Comparison of ENCODE assay signal across 11 mouse cellular contexts in genomic region chr1:81076259-81076658, GRCm38 (mm10). TPM values are rescaled to one million over a fixed set of nuclear protein-coding genes. Genes with fewer than 3 reads are reported as not detected.
DNase-seq lines count a peak whose midpoint lies in the region; ATAC-seq and TF ChIP-seq lines count a peak whose summit lies in the region.
"Had no signal": no experiment of that assay in that cellular context is flagged by ENCODE, and none has a peak within 500 bp of the region (broad histone marks: within the 10 kb centered on the region; RNA-seq: fewer than 3 reads in every experiment).

No protein-coding gene starts in this region.

- no peaks in the 10 kb centered on the region for H3K36me3 ChIP-seq in embryonic facial prominence, embryonic 15.5 days
- H3K36me3 ChIP-seq in midbrain, embryonic 16.5 days (ENCODE audit: control insufficient read depth, insufficient read depth, low read length) = no peaks in the 10 kb centered on the region
- H3K36me3 ChIP-seq in liver, embryonic 12.5 days = no peaks in the 10 kb centered on the region
- H3K36me3 ChIP-seq: G1E; heart, embryonic 15.5 days had no signal

- 60% methylated on average over 9 of the region's 9 CpGs for WGBS in embryonic facial prominence, embryonic 15.5 days
- WGBS in midbrain, embryonic 16.5 days = 20% methylated on average over 9 of the region's 9 CpGs
- WGBS in liver, embryonic 12.5 days (ENCODE audit: insufficient replicate concordance) = 67% methylated on average over 9 of the region's 9 CpGs

- no peak for TF ChIP-seq CTCF in layer of hippocampus, adult 2 months (conservative IDR thresholded peaks at IDR 0.05)
- no peak for TF ChIP-seq CTCF in gastrocnemius, adult 2 months (IDR thresholded peaks at IDR 0.05)

- H3K9ac ChIP-seq in embryonic facial prominence, embryonic 15.5 days = no peak overlapping the region
- H3K9ac ChIP-seq in midbrain, embryonic 16.5 days (ENCODE audit: low read depth, low read length) = peak overlapping the region; percentile 55
- no peak overlapping the region for H3K9ac ChIP-seq in liver, embryonic 12.5 days
- H3K9ac ChIP-seq: heart, embryonic 15.5 days had no signal

- no peak overlapping the region for H3K4me3 ChIP-seq in embryonic facial prominence, embryonic 15.5 days (replicated peaks)
- H3K4me3 ChIP-seq in layer of hippocampus, adult 2 months = peak overlapping the region; percentile 64
- H3K4me3 ChIP-seq in midbrain, embryonic 16.5 days (ENCODE audit: low read depth, low read length) = peak overlapping the region; percentile 52
- H3K4me3 ChIP-seq in gastrocnemius, adult 2 months = no peak overlapping the region
- H3K4me3 ChIP-seq in liver, embryonic 12.5 days = no peak overlapping the region
- H3K4me3 ChIP-seq: heart, embryonic 15.5 days had no signal

- DNase-seq in cerebellum, adult 11 months = peak; percentile 59
- DNase-seq in layer of hippocampus, adult 2 months (ENCODE audit: low spot score in 2 of 2) = peak; percentile 25 to 42
- DNase-seq in gastrocnemius, adult 2 months = no peak
- DNase-seq in natural killer cell, adult 2 months (ENCODE audit: low spot score in 2 of 2) = no peak

- intact Hi-C loops in gastrocnemius, adult 2 months (cut with DNase I) = no loop called here

- H3K9me3 ChIP-seq in embryonic facial prominence, embryonic 15.5 days (replicated peaks) = no peaks in the 10 kb centered on the region
- H3K9me3 ChIP-seq in midbrain, embryonic 16.5 days (replicated peaks; ENCODE audit: control insufficient read depth, low read length, poor library complexity, severe bottlenecking) = no peaks in the 10 kb centered on the region
- no peaks in the 10 kb centered on the region for H3K9me3 ChIP-seq in liver, embryonic 12.5 days (replicated peaks)
- H3K9me3 ChIP-seq: heart, embryonic 15.5 days had no signal

- H3K27me3 ChIP-seq in embryonic facial prominence, embryonic 15.5 days = no peaks in the 10 kb centered on the region
- H3K27me3 ChIP-seq in midbrain, embryonic 16.5 days (ENCODE audit: control insufficient read depth, insufficient read depth, low read depth, low read length) = no peaks in the 10 kb centered on the region
- no peaks in the 10 kb centered on the region for H3K27me3 ChIP-seq in liver, embryonic 12.5 days (replicated peaks)
- H3K27me3 ChIP-seq: heart, embryonic 15.5 days had no signal

- ATAC-seq in embryonic facial prominence, embryonic 15.5 days (ENCODE audit: insufficient number of reproducible peaks, low FRiP score, low TSS enrichment, low read depth) = 0 out of 2 replicates have a peak, but pooled peaks have one; percentile 51
- peak; percentile 92 for ATAC-seq in midbrain, embryonic 16.5 days
- no peak for ATAC-seq in CD4-positive, CD25-positive, alpha-beta regulatory T cell, adult 4 months
- ATAC-seq in liver, embryonic 12.5 days = no peak

- H3K4me1 ChIP-seq in embryonic facial prominence, embryonic 15.5 days = no peaks in the 10 kb centered on the region
- H3K4me1 ChIP-seq in midbrain, embryonic 16.5 days (ENCODE audit: control insufficient read depth, insufficient read depth, low read length) = peaks cover 11% of the 10 kb centered on the region
- H3K4me1 ChIP-seq in liver, embryonic 12.5 days = no peaks in the 10 kb centered on the region
- H3K4me1 ChIP-seq: heart, embryonic 15.5 days had no signal

- H3K4me2 ChIP-seq in embryonic facial prominence, embryonic 15.5 days (replicated peaks) = no peak overlapping the region
- peak overlapping the region; percentile 61 for H3K4me2 ChIP-seq in midbrain, embryonic 16.5 days (ENCODE audit: low read length)
- H3K4me2 ChIP-seq in liver, embryonic 12.5 days = no peak overlapping the region
- H3K4me2 ChIP-seq: heart, embryonic 15.5 days had no signal

- H3K27ac ChIP-seq in embryonic facial prominence, embryonic 15.5 days (replicated peaks) = no peak overlapping the region
- peak overlapping the region; percentile 91 for H3K27ac ChIP-seq in layer of hippocampus, adult 2 months
- H3K27ac ChIP-seq in midbrain, embryonic 16.5 days (ENCODE audit: low read length) = peak overlapping the region; percentile 96
- no peak overlapping the region for H3K27ac ChIP-seq in gastrocnemius, adult 2 months
- H3K27ac ChIP-seq in liver, embryonic 12.5 days = no peak overlapping the region
- H3K27ac ChIP-seq: heart, embryonic 15.5 days had no signal

RNA-seq across cellular contexts. Expression of gene Nyap2, which starts 0.5 kb away (rescaled TPM):
- polyA plus RNA-seq in embryonic facial prominence, embryonic 15.5 days (2015; fragmentation: Nextera tagmentation; extraction: Ambion mirVana) = 0.25 and 0.29 TPM in 2 replicates
- total RNA-seq in layer of hippocampus, adult 2 months (2021) = 10 to 100 TPM; 20.1 TPM
- 12.9 and 13.6 TPM in 2 replicates for polyA plus RNA-seq in midbrain, embryonic 16.5 days (2015; fragmentation: Nextera tagmentation; extraction: Ambion mirVana)
- polyA plus RNA-seq in CD4-positive, CD25-positive, alpha-beta regulatory T cell, adult 4 months (2017; shearing (Covaris generic)) = not detected
- not detected for total RNA-seq in gastrocnemius, adult 2 months (2021)
- 0.05 TPM in 1 of 2 replicates, not detected in the other for polyA plus RNA-seq in liver, embryonic 12.5 days (2016; fragmentation: Nextera tagmentation; extraction: Ambion mirVana)
- total RNA-seq: liver, adult 2 months had no signal
- polyA plus RNA-seq: G1E; liver, adult 2 months had no signal

Comparison
In these comparisons a context has a peak if more than half of its experiments do, and no peak if none do; other contexts are left out.
1. DNase-seq: peak in cerebellum, adult 11 months (single experiment) and layer of hippocampus, adult 2 months (2 of 2); none in gastrocnemius, adult 2 months (single experiment) and natural killer cell, adult 2 months (0 of 2).
2. ATAC-seq: peak in embryonic facial prominence, embryonic 15.5 days (single experiment) and midbrain, embryonic 16.5 days (single experiment); none in CD4-positive, CD25-positive, alpha-beta regulatory T cell, adult 4 months (single experiment) and liver, embryonic 12.5 days (single experiment).
3. H3K27ac ChIP-seq: peak in layer of hippocampus, adult 2 months (single experiment) and midbrain, embryonic 16.5 days (single experiment); none in embryonic facial prominence, embryonic 15.5 days (single experiment), gastrocnemius, adult 2 months (single experiment) and liver, embryonic 12.5 days (single experiment).
4. H3K4me3 ChIP-seq: peak in layer of hippocampus, adult 2 months (single experiment) and midbrain, embryonic 16.5 days (single experiment); none in embryonic facial prominence, embryonic 15.5 days (single experiment), gastrocnemius, adult 2 months (single experiment) and liver, embryonic 12.5 days (single experiment).
5. RNA of gene Nyap2, which starts 0.5 kb away (polyA plus RNA-seq): 12.9 to 13.6 TPM in midbrain, embryonic 16.5 days; 0.25 to 0.29 TPM in embryonic facial prominence, embryonic 15.5 days, 0.05 TPM in liver, embryonic 12.5 days and not detected in CD4-positive, CD25-positive, alpha-beta regulatory T cell, adult 4 months; every median in the first group is over 10 times any median in the second.